Mouse (Mus musculus): ENCODE results near the gene Gbx1.

DNA sequence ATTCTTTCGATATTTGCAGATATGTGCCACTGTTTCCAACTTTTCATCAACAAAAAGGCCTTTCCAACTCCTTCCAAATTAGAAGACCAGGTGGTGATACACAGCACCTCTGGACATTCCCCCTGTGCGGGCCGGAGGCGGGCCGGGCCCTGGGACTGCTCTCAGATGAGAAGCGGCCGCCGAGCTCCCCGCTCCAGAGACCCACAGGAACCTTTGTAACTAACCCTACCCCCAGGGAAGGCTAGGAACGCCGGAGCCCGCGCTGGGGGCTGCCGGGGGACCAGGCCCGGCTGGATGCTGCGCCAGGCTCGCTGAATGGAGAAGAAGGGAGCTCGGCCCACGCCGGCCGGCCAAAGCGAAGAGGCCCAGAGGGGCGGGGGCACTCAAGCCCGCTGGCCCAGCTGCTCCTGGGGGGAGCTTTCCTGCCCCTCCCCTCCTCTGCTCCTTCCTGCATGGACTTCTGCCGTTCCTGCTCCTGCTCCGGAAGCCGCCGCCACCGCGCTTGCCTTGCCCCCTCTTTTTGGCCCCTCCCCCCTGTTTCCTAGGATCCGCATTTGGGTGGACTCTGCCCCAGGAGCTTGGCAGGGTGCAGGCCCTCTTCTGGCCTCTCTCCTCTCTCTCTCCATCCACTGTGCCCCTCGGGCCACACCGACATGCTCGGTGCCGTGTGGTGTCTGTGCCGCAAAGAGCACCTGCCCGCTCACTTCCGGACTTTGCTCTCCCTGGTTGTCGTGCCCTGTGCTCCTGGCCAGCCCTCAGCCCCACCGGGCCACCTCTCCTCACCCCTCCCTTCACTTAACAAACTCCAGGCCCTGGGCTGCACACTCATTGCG is 44.5 kb downstream of the Gbx1 start:
- TF ChIP-seq EP300 (IDR thresholded peaks at IDR 0.05; ENCODE audit: low read depth): no peak
- TF ChIP-seq CTCF (IDR thresholded peaks at IDR 0.05; ENCODE audit: low read depth): no peak
